Mouse (Mus musculus) midbrain, postnatal 0 days (tissue): ENCODE results near the gene Syt17. TPM values are rescaled to one million over a fixed set of nuclear protein-coding genes. Genes with fewer than 3 reads are reported as not detected.

Experiments
- ATAC-seq: fragments of 200-750 bp; cut with Nextera tagmentation; 2 replicates; pipeline ENCODE4 v1.8.0; 2017; ENCODE audit warnings: moderate number of reproducible peaks, mild to moderate bottlenecking, moderate TSS enrichment, moderate library complexity; ENCODE audit not compliant: low FRiP score
- DNase-seq: peaks from one replicate; pipeline ENCODE4 v3.0.0-alpha.2; 2015; ENCODE audit warnings: low spot score
- H3K27ac ChIP-seq: fragments of 300-500 bp; sonication (generic); 2 replicates; pipeline ENCODE4 v1.5.1; 2014; ENCODE audit warnings: low read depth, mild to moderate bottlenecking, low read length, mixed read lengths
- H3K27me3 ChIP-seq: fragments of 300-500 bp; sonication (generic); 2 replicates; pipeline ENCODE4 v1.6.1; 2014; ENCODE audit warnings: low read length, control low read depth, mixed read lengths; ENCODE audit not compliant: insufficient read depth
- H3K36me3 ChIP-seq: fragments of 300-500 bp; sonication (generic); 2 replicates; pipeline ENCODE4 v1.6.1; 2014; ENCODE audit warnings: low read length, control low read depth, mixed read lengths; ENCODE audit not compliant: insufficient read depth
- H3K4me1 ChIP-seq: fragments of 300-500 bp; sonication (generic); 2 replicates; pipeline ENCODE4 v1.6.1; 2014; ENCODE audit warnings: mild to moderate bottlenecking, control low read depth, antibody characterized with exemption, low read length, mixed read lengths; ENCODE audit not compliant: insufficient read depth
- H3K4me2 ChIP-seq: fragments of 300-500 bp; sonication (generic); 2 replicates; pipeline ENCODE4 v1.6.1; 2014; ENCODE audit warnings: low read depth, mild to moderate bottlenecking, low read length, mixed read lengths; ENCODE audit not compliant: poor library complexity, severe bottlenecking
- H3K4me3 ChIP-seq: fragments of 300-500 bp; sonication (generic); 2 replicates; pipeline ENCODE4 v1.5.1; 2014; ENCODE audit warnings: low read depth, mild to moderate bottlenecking, low read length, moderate library complexity
- H3K9ac ChIP-seq: fragments of 300-500 bp; sonication (generic); replicated peaks from 2 replicates; pipeline ENCODE4 v1.6.1; 2014; ENCODE audit warnings: mild to moderate bottlenecking, low read length, moderate library complexity, mixed read lengths; ENCODE audit not compliant: poor library complexity, severe bottlenecking
- H3K9me3 ChIP-seq: fragments of 300-500 bp; sonication (generic); 2 replicates; pipeline ENCODE4 v1.6.1; 2016; ENCODE audit warnings: low read length, control low read depth
- CTCF ChIP-seq: IDR thresholded peaks from 2 replicates; pipeline ENCODE4 v1.5.1; 2016; ENCODE audit warnings: antibody characterized with exemption, mild to moderate bottlenecking
- WGBS: fragments of 180-500 bp; shearing (Covaris S2); extraction: QIAGEN DNeasy Blood & Tissue Kit; methylation state at CpG from one replicate; pipeline ENCODE4 v1.1.7; 2014; 5-methylcytosine and 5-hydroxymethylcytosine counted together
- polyA plus RNA-seq: library from polyadenylated mRNA; unstranded; fragments of >200 nt; fragmentation: Nextera tagmentation; extraction: Ambion mirVana; gene quantifications from 2 replicates; pipeline ENCODE4 v1.2.1, GENCODE M21; 2015
- total RNA-seq: library from RNA; depleted of rRNA; stranded (reverse); fragments of >200 nt; gene quantifications from 2 replicates; pipeline ENCODE4 v1.2.3, GENCODE M21; 2014

The Syt17 gene
- total and polyA plus RNA-seq, 2 experiments from 2014 or later = 31.6 to 61.3 TPM

GRCm38 (mm10) chr7:118437101-118437802 lies 10.8 kb downstream of the Syt17 start:
- Histone ChIP-seq H3K27me3 (no peaks in the 10 kb centered on the region), H3K9ac (no peak overlapping the region), H3K27ac (no peak overlapping the region), H3K4me3 (no peak overlapping the region), H3K36me3 (no peaks in the 10 kb centered on the region), H3K4me2 (no peak overlapping the region), H3K4me1 (no peaks in the 10 kb centered on the region), H3K9me3 (no peaks in the 10 kb centered on the region)
- DNase-seq (peak; percentile 15), ATAC-seq (no peak)
- TF ChIP-seq CTCF = peak; percentile 73
- WGBS = 58% methylated on average over 7 of the region's 7 CpGs

GRCm38 (mm10) chr7:118428937-118429336 lies 19.1 kb downstream of the Syt17 start:
- no peak overlapping the region for H3K4me2 ChIP-seq
- no peaks in the 10 kb centered on the region for H3K36me3 ChIP-seq
- no peaks in the 10 kb centered on the region for H3K9me3 ChIP-seq
- 88% methylated on average over 2 of the region's 2 CpGs for WGBS
- no peak for TF ChIP-seq CTCF
- DNase-seq (no peak), ATAC-seq (no peak)
- H3K27ac ChIP-seq = no peak overlapping the region
- no peaks in the 10 kb centered on the region for H3K27me3 ChIP-seq
- H3K4me1 ChIP-seq = no peaks in the 10 kb centered on the region
- no peak overlapping the region for H3K9ac ChIP-seq
- no peak overlapping the region for H3K4me3 ChIP-seq

GRCm38 (mm10) chr7:118419491-118420180 lies 28.4 kb downstream of the Syt17 start:
- 45% methylated on average over 6 of the region's 6 CpGs for WGBS
- Histone ChIP-seq H3K36me3 (no peaks in the 10 kb centered on the region), H3K4me2 (no peak overlapping the region), H3K9ac (no peak overlapping the region), H3K4me1 (no peaks in the 10 kb centered on the region), H3K4me3 (no peak overlapping the region), H3K27me3 (no peaks in the 10 kb centered on the region), H3K27ac (no peak overlapping the region), H3K9me3 (no peaks in the 10 kb centered on the region)
- ATAC-seq = no peak
- DNase-seq = peak; percentile 30
- TF ChIP-seq CTCF = no peak

GRCm38 (mm10) chr7:118414183-118414582 lies 33.8 kb downstream of the Syt17 start:
- ATAC-seq = no peak
- H3K27ac ChIP-seq = no peak overlapping the region
- 68% methylated on average over 3 of the region's 3 CpGs for WGBS
- H3K9me3 ChIP-seq = no peaks in the 10 kb centered on the region
- no peak overlapping the region for H3K9ac ChIP-seq
- no peak for DNase-seq
- H3K4me2 ChIP-seq = no peak overlapping the region
- no peak overlapping the region for H3K4me3 ChIP-seq
- H3K27me3 ChIP-seq = no peaks in the 10 kb centered on the region
- no peak for TF ChIP-seq CTCF
- H3K36me3 ChIP-seq = no peaks in the 10 kb centered on the region
- H3K4me1 ChIP-seq = no peaks in the 10 kb centered on the region

GRCm38 (mm10) chr7:118411877-118412276 lies 36.1 kb downstream of the Syt17 start:
- no peak overlapping the region for H3K27ac ChIP-seq
- TF ChIP-seq CTCF = no peak
- no peaks in the 10 kb centered on the region for H3K9me3 ChIP-seq
- no peak for ATAC-seq
- DNase-seq = no peak
- H3K36me3 ChIP-seq = no peaks in the 10 kb centered on the region
- H3K4me3 ChIP-seq = no peak overlapping the region
- H3K27me3 ChIP-seq = no peaks in the 10 kb centered on the region
- no peak overlapping the region for H3K9ac ChIP-seq
- H3K4me1 ChIP-seq = no peaks in the 10 kb centered on the region
- no peak overlapping the region for H3K4me2 ChIP-seq
- 84% methylated on average over 3 of the region's 3 CpGs for WGBS

- 39% methylated on average over 2 of the region's 2 CpGs for WGBS
Observed at GRCm38 (mm10) chr7:118409421-118409820, 38.6 kb downstream of the Syt17 start.

More at GRCm38 (mm10) chr7:118409421-118409820, 38.6 kb downstream of the Syt17 start:
- no peak for DNase-seq
- Histone ChIP-seq H3K9ac (no peak overlapping the region), H3K27me3 (no peaks in the 10 kb centered on the region), H3K27ac (no peak overlapping the region), H3K4me3 (no peak overlapping the region), H3K4me2 (no peak overlapping the region), H3K4me1 (no peaks in the 10 kb centered on the region), H3K9me3 (no peaks in the 10 kb centered on the region), H3K36me3 (no peaks in the 10 kb centered on the region)
- no peak for ATAC-seq
- TF ChIP-seq CTCF = peak; percentile 38
